Mouse (Mus musculus) heart, embryonic 14.5 days (tissue): ENCODE measurements around the gene Tuft1. TPM values are rescaled to one million over a fixed set of nuclear protein-coding genes. Genes with fewer than 3 reads are reported as not detected.
"Not testable (repeated sequence)": the region's sequence is repeated elsewhere in the genome, so short reads cannot be mapped to it uniquely, and the experiment has no call there.

Experiments used
- ATAC-seq: fragments of 200-750 bp; cut with Nextera tagmentation; 2 replicates; pipeline ENCODE4 v1.8.0; 2017; ENCODE audit warnings: low read depth, moderate TSS enrichment; ENCODE audit not compliant: insufficient number of reproducible peaks, insufficient read depth, low FRiP score
- H3K27ac ChIP-seq, 2 experiments: fragments of 200-500 bp in 1 of 2; fragments of 300-500 bp in 1 of 2; sonication (generic) in 1 of 2; replicated peaks in 1 of 2; 2 replicates each; pipeline ENCODE4 v1.5.1; 2012 to 2014; ENCODE audit warnings: low read depth in 2 of 2, low read length in 2 of 2, control low read depth in 1 of 2, mild to moderate bottlenecking in 1 of 2, mixed read lengths in 1 of 2; ENCODE audit not compliant: control insufficient read depth in 1 of 2, insufficient read depth in 1 of 2
- H3K27me3 ChIP-seq: fragments of 300-500 bp; sonication (generic); 2 replicates; pipeline ENCODE4 v1.6.1; 2014; ENCODE audit warnings: mild to moderate bottlenecking, low read length, control low read depth; ENCODE audit not compliant: control insufficient read depth, insufficient read depth
- H3K36me3 ChIP-seq: fragments of 300-500 bp; sonication (generic); 2 replicates; pipeline ENCODE4 v1.6.1; 2014; ENCODE audit warnings: mild to moderate bottlenecking, control low read depth, low read length, mixed read lengths; ENCODE audit not compliant: control insufficient read depth, insufficient read depth
- H3K4me1 ChIP-seq, 2 experiments: fragments of 200-500 bp in 1 of 2; fragments of 300-500 bp in 1 of 2; sonication (generic) in 1 of 2; 2 replicates each; pipeline ENCODE4 v1.6.1; 2012 to 2014; ENCODE audit warnings: low read length in 2 of 2, control low read depth in 1 of 2, mixed read lengths in 1 of 2; ENCODE audit not compliant: control insufficient read depth in 2 of 2, insufficient read depth in 2 of 2
- H3K4me2 ChIP-seq: fragments of 300-500 bp; sonication (generic); 2 replicates; pipeline ENCODE4 v1.6.1; 2014; ENCODE audit warnings: mild to moderate bottlenecking, low read length
- H3K4me3 ChIP-seq, 2 experiments: fragments of 200-500 bp in 1 of 2; fragments of 300-500 bp in 1 of 2; sonication (generic) in 1 of 2; 2 replicates each; pipeline ENCODE4 v1.5.1; 2012 to 2014; ENCODE audit warnings: low read length in 2 of 2, mild to moderate bottlenecking in 2 of 2, control low read depth in 1 of 2, low read depth in 1 of 2, moderate library complexity in 1 of 2; ENCODE audit not compliant: control insufficient read depth in 1 of 2, insufficient read depth in 1 of 2
- H3K9ac ChIP-seq: fragments of 300-500 bp; sonication (generic); 2 replicates; pipeline ENCODE4 v1.6.1; 2014; ENCODE audit warnings: mild to moderate bottlenecking, low read length
- H3K9me3 ChIP-seq: fragments of 300-500 bp; sonication (generic); 2 replicates; pipeline ENCODE4 v1.6.1; 2016; ENCODE audit warnings: low read length, control low read depth; ENCODE audit not compliant: control insufficient read depth
- WGBS: fragments of 180-500 bp; shearing (Covaris S2); extraction: QIAGEN DNeasy Blood & Tissue Kit; methylation state at CpG from one replicate; pipeline ENCODE4 v1.1.7; 2014; 5-methylcytosine and 5-hydroxymethylcytosine counted together
- polyA plus RNA-seq: library from polyadenylated mRNA; unstranded; fragments of >200 nt; fragmentation: Nextera tagmentation; extraction: Ambion mirVana; gene quantifications from 2 replicates; pipeline ENCODE4 v1.2.1, GENCODE M21; 2014

Tuft1 gene
- polyA plus RNA-seq, 1 experiment from 2014 or later = 7.1 TPM

- WGBS = 3% methylated on average over 22 of the region's 47 CpGs
- H3K27ac ChIP-seq = not testable (repeated sequence)
Observed at GRCm38 (mm10) chr3:94657852-94658739, 576 bp downstream of the Tuft1 start.

GRCm38 (mm10) chr3:94653967-94654366, 4.7 kb downstream of the Tuft1 start:
- 63% methylated on average over 1 of the region's 1 CpGs for WGBS

More at GRCm38 (mm10) chr3:94657852-94658739, 576 bp downstream of the Tuft1 start:
- H3K4me1 ChIP-seq, H3K9me3 ChIP-seq, H3K36me3 ChIP-seq, H3K27me3 ChIP-seq: not testable (repeated sequence)
- peak overlapping the region; percentile 72 for H3K4me2 ChIP-seq
- peak overlapping the region; percentile 44 to 48 for H3K4me3 ChIP-seq
- H3K9ac ChIP-seq = peak overlapping the region; percentile 67
- ATAC-seq = peak; percentile 31

GRCm38 (mm10) chr3:94650409-94650808, 8.3 kb downstream of the Tuft1 start:
- H3K27ac ChIP-seq = no peak overlapping the region
- peaks cover 12 to 13% of the 10 kb centered on the region in 2 experiments for H3K4me1 ChIP-seq
- H3K27me3 ChIP-seq = no peaks in the 10 kb centered on the region
- no peak overlapping the region for H3K9ac ChIP-seq
- H3K36me3 ChIP-seq = no peaks in the 10 kb centered on the region
- no peak for ATAC-seq
- no peak overlapping the region for H3K4me3 ChIP-seq
- H3K4me2 ChIP-seq = no peak overlapping the region
- H3K9me3 ChIP-seq = no peaks in the 10 kb centered on the region
- WGBS = 84% methylated on average over 7 of the region's 7 CpGs

More at GRCm38 (mm10) chr3:94653967-94654366, 4.7 kb downstream of the Tuft1 start:
- H3K36me3 ChIP-seq, H3K4me2 ChIP-seq, H3K27me3 ChIP-seq, H3K4me3 ChIP-seq, H3K27ac ChIP-seq, H3K9ac ChIP-seq, H3K9me3 ChIP-seq, ATAC-seq: not testable (repeated sequence)
- peaks cover 9 to 14% of the 10 kb centered on the region in 2 experiments for H3K4me1 ChIP-seq

- peak overlapping the region; percentile 4; the same call in 1 of the 2 replicates for H3K4me2 ChIP-seq
- ATAC-seq = peak; percentile 66
Observed at GRCm38 (mm10) chr3:94648755-94649590, 9.7 kb downstream of the Tuft1 start.

GRCm38 (mm10) chr3:94642495-94643162, 16.0 kb downstream of the Tuft1 start, which contains the start of gene Gm10972:
Gene Gm10972, plus strand, starts transcription at chr3:94643112.
- ATAC-seq, H3K27me3 ChIP-seq, H3K4me1 ChIP-seq, H3K36me3 ChIP-seq, H3K9ac ChIP-seq, H3K27ac ChIP-seq, H3K4me2 ChIP-seq, H3K9me3 ChIP-seq, H3K4me3 ChIP-seq: not testable (repeated sequence)
- 80% methylated on average over 2 of the region's 2 CpGs for WGBS

More at GRCm38 (mm10) chr3:94648755-94649590, 9.7 kb downstream of the Tuft1 start:
- H3K9me3 ChIP-seq = no peaks in the 10 kb centered on the region
- no peaks in the 10 kb centered on the region for H3K27me3 ChIP-seq
- peak overlapping the region; percentile 48 to 76; a peak in 3 of 4 replicates for H3K27ac ChIP-seq
- peaks cover 12 to 13% of the 10 kb centered on the region in 2 experiments for H3K4me1 ChIP-seq
- no peak overlapping the region for H3K4me3 ChIP-seq
- no peak overlapping the region for H3K9ac ChIP-seq
- H3K36me3 ChIP-seq = no peaks in the 10 kb centered on the region
- 10% methylated on average over 6 of the region's 6 CpGs for WGBS

GRCm38 (mm10) chr3:94629876-94630275, 28.8 kb downstream of the Tuft1 start:
- 75% methylated on average over 3 of the region's 3 CpGs for WGBS
- no peaks in the 10 kb centered on the region for H3K4me1 ChIP-seq
- H3K27ac ChIP-seq = no peak overlapping the region
- ATAC-seq = no peak
- H3K36me3 ChIP-seq = no peaks in the 10 kb centered on the region
- H3K9me3 ChIP-seq = no peaks in the 10 kb centered on the region
- H3K4me3 ChIP-seq = no peak overlapping the region
- H3K9ac ChIP-seq = no peak overlapping the region
- no peaks in the 10 kb centered on the region for H3K27me3 ChIP-seq
- H3K4me2 ChIP-seq = no peak overlapping the region

GRCm38 (mm10) chr3:94628712-94629111, 30.0 kb downstream of the Tuft1 start:
- Histone ChIP-seq H3K9ac (no peak overlapping the region), H3K27ac (no peak overlapping the region), H3K4me2 (no peak overlapping the region), H3K27me3 (no peaks in the 10 kb centered on the region), H3K4me1 (peaks cover 4% of the 10 kb centered on the region in 2 experiments; a peak in 1 of 4 replicates), H3K36me3 (no peaks in the 10 kb centered on the region), H3K9me3 (no peaks in the 10 kb centered on the region), H3K4me3 (no peak overlapping the region)
- WGBS = 90% methylated on average over 5 of the region's 5 CpGs
- no peak for ATAC-seq
